Mouse (Mus musculus) E14TG2a.4 (cell line): ENCODE data around the gene Ccr2.
A peak's percentile ranks its signal among the peaks of the same experiment; 100 is the strongest.

ENCODE experiments used
- H3K27me3 ChIP-seq: 2 replicates; pipeline ENCODE4 v1.6.1; 2014; ENCODE audit warnings: low read length, control low read depth; ENCODE audit not compliant: insufficient read depth
- H3K36me3 ChIP-seq: 2 replicates; pipeline ENCODE4 v1.6.1; 2014; ENCODE audit warnings: low read length, control low read depth; ENCODE audit not compliant: insufficient read depth
- H3K4me1 ChIP-seq: replicated peaks from 2 replicates; pipeline ENCODE4 v1.6.1; 2014; ENCODE audit warnings: low read depth, low read length, control low read depth
- H3K4me3 ChIP-seq: replicated peaks from 2 replicates; pipeline ENCODE4 v1.5.1; 2014; ENCODE audit warnings: mild to moderate bottlenecking, low read length
- H3K9me3 ChIP-seq: 2 replicates; pipeline ENCODE4 v1.6.1; 2014; ENCODE audit warnings: low read length, control low read depth
- CTCF ChIP-seq: conservative IDR thresholded peaks from 2 replicates; pipeline ENCODE4 v1.5.1; 2014; ENCODE audit warnings: low read length
- NANOG ChIP-seq: IDR thresholded peaks from 2 replicates; pipeline ENCODE4 v1.6.1; 2014; ENCODE audit warnings: borderline replicate concordance, low read length, mixed read lengths
- POU5F1 ChIP-seq: IDR thresholded peaks from 2 replicates; pipeline ENCODE4 v1.6.1; 2014; ENCODE audit warnings: low read length, borderline replicate concordance

Ccr2 gene

GRCm38 (mm10) chr9:124111997-124112396 lies 10.2 kb downstream of the Ccr2 start:
- Histone ChIP-seq H3K36me3 (no peaks in the 10 kb centered on the region), H3K4me1 (no peaks in the 10 kb centered on the region), H3K27me3 (no peaks in the 10 kb centered on the region), H3K4me3 (no peak overlapping the region), H3K9me3 (no peaks in the 10 kb centered on the region)
- TF ChIP-seq NANOG (no peak), POU5F1 (no peak), CTCF (no peak)

DNA sequence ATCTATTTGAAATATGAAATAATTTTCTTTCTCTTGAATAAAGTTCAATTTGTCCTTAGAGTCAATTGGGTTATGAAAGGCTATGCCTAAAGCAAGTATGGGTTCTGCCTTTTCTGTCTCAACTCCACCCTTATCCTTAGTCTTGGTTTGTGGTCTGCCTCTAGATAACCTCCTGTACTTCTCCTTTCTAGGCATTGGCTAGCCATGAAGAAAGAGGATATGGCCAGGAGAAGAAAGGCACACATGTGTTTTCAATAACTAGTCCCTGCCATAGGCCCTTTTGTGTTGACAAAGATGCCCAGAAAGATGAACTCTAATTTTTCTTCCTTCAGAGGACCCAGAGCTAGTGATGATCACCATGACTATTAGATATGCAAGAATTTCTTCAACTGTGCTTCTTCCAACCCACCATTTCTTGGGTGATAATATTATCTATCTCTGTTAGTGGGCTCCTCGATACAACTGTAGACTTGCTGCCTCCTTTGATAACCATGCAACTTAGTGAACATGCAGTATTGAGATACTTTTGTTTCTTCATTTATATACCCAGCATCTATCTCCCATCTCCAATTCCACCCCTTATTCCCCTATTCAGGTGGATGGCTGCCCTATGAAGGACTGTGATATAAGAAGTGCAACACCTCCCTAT lies 11.0 kb downstream of the Ccr2 start:
- TF ChIP-seq CTCF (no peak), NANOG (no peak), POU5F1 (no peak)
- Histone ChIP-seq H3K9me3 (no peaks in the 10 kb centered on the region), H3K36me3 (no peaks in the 10 kb centered on the region), H3K4me1 (no peaks in the 10 kb centered on the region), H3K27me3 (no peaks in the 10 kb centered on the region), H3K4me3 (no peak overlapping the region)

- H3K4me1 ChIP-seq = no peaks in the 10 kb centered on the region
- no peaks in the 10 kb centered on the region for H3K9me3 ChIP-seq
- H3K36me3 ChIP-seq = no peaks in the 10 kb centered on the region
- no peaks in the 10 kb centered on the region for H3K27me3 ChIP-seq
- H3K4me3 ChIP-seq = no peak overlapping the region
- no peak for TF ChIP-seq NANOG
- no peak for TF ChIP-seq CTCF
- TF ChIP-seq POU5F1 = no peak
Observed at GRCm38 (mm10) chr9:124113777-124114176, 12.0 kb downstream of the Ccr2 start.

GRCm38 (mm10) chr9:124118489-124118888 lies 16.7 kb downstream of the Ccr2 start:
- Histone ChIP-seq H3K36me3 (no peaks in the 10 kb centered on the region), H3K9me3 (peaks cover 4% of the 10 kb centered on the region; the same call in 1 of the 2 replicates), H3K27me3 (no peaks in the 10 kb centered on the region), H3K4me3 (no peak overlapping the region), H3K4me1 (no peaks in the 10 kb centered on the region)
- TF ChIP-seq CTCF (0 out of 2 replicates have a peak, but pooled peaks have one; percentile 5), POU5F1 (no peak)

- peaks cover 13% of the 10 kb centered on the region; the same call in 1 of the 2 replicates for H3K9me3 ChIP-seq
- no peaks in the 10 kb centered on the region for H3K4me1 ChIP-seq
- H3K36me3 ChIP-seq = no peaks in the 10 kb centered on the region
- H3K4me3 ChIP-seq = no peak within 1 kb of the TSS
- no peaks in the 10 kb centered on the region for H3K27me3 ChIP-seq
- TF ChIP-seq CTCF (no peak), POU5F1 (no peak), NANOG (no peak)
Observed at GRCm38 (mm10) chr9:124121387-124122184, 19.8 kb downstream of the Ccr2 start, which contains the start of gene Ccr5. Gene Ccr5, plus strand, starts transcription at chr9:124121543.

- Histone ChIP-seq H3K36me3 (no peaks in the 10 kb centered on the region), H3K9me3 (peaks cover 13% of the 10 kb centered on the region; the same call in 1 of the 2 replicates), H3K4me3 (no peak overlapping the region)
Observed at GRCm38 (mm10) chr9:124125576-124125975, 23.8 kb downstream of the Ccr2 start.

DNA sequence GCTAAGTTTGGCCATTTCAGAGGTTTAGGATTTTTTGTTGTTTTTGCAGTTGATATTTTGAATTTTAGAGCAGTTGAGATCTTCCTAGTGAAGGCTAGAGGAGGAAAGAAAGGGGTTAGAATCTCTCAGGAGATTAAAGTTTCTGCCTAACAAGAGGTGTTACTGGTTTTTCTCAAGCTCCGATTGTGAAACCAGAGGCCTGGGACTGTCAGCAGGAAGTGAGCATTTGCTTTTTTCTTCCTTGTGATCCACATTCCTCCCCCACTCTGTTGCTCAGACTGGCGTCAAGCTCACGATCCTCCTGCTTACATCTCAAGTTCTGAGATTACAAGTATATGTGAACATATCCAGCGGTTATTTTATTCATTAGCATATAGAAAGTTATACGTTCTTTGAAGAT lies 24.6 kb downstream of the Ccr2 start:
- Histone ChIP-seq H3K36me3 (no peaks in the 10 kb centered on the region), H3K4me1 (no peaks in the 10 kb centered on the region), H3K27me3 (no peaks in the 10 kb centered on the region), H3K4me3 (no peak overlapping the region), H3K9me3 (peaks cover 13% of the 10 kb centered on the region; the same call in 1 of the 2 replicates)
- TF ChIP-seq CTCF = no peak
- TF ChIP-seq POU5F1 = no peak
- no peak for TF ChIP-seq NANOG

More at GRCm38 (mm10) chr9:124125576-124125975, 23.8 kb downstream of the Ccr2 start:
- H3K27me3 ChIP-seq = no peaks in the 10 kb centered on the region
- TF ChIP-seq POU5F1 = no peak
- TF ChIP-seq NANOG = no peak
- no peak for TF ChIP-seq CTCF
- no peaks in the 10 kb centered on the region for H3K4me1 ChIP-seq

GRCm38 (mm10) chr9:124127412-124127811 lies 25.7 kb downstream of the Ccr2 start:
- no peak for TF ChIP-seq POU5F1
- no peak for TF ChIP-seq CTCF
- no peak for TF ChIP-seq NANOG
- Histone ChIP-seq H3K9me3 (peaks cover 13% of the 10 kb centered on the region; the same call in 1 of the 2 replicates), H3K27me3 (no peaks in the 10 kb centered on the region), H3K4me3 (no peak overlapping the region), H3K36me3 (no peaks in the 10 kb centered on the region), H3K4me1 (no peaks in the 10 kb centered on the region)
